Mouse (Mus musculus) cortical plate, adult 2 months (tissue): ENCODE measurements around the gene Fos.

Source experiments
- CTCF ChIP-seq: fragments of 200-500 bp; IDR thresholded peaks from 2 replicates; pipeline ENCODE4 v1.5.1; 2011; ENCODE audit warnings: mild to moderate bottlenecking, control low read depth, low read length; ENCODE audit not compliant: insufficient read depth; ENCODE audit errors: extremely low read depth
- POLR2A ChIP-seq: fragments of 200-500 bp; IDR thresholded peaks from 2 replicates; pipeline ENCODE4 v1.6.1; 2011; ENCODE audit warnings: mild to moderate bottlenecking, low read length, control low read depth; ENCODE audit not compliant: insufficient read depth; ENCODE audit errors: extremely low read depth

- TF ChIP-seq POLR2A (no peak), CTCF (no peak)
Measured at GRCm38 (mm10) chr12:85456276-85456675, 17.4 kb upstream of the Fos start.
